Mouse (Mus musculus) kidney, adult 10 weeks (tissue): ENCODE data around the gene Olfr850. TPM values are rescaled to one million over a fixed set of nuclear protein-coding genes. Genes with fewer than 3 reads are reported as not detected.

Experiments
- polyA plus RNA-seq: library from polyadenylated mRNA; stranded (reverse); fragments of 350-450 nt; fragmentation: Illumina TruSeq; extraction: RNeasy Lipid Tissue Mini Kit (QIAGEN cat#74804); gene quantifications from one replicate; pipeline ENCODE4 v1.2.3, GENCODE M21; 2014; ENCODE audit warnings: low read depth, low replicate concordance

Olfr850 gene
- polyA plus RNA-seq, result not detected

DNA sequence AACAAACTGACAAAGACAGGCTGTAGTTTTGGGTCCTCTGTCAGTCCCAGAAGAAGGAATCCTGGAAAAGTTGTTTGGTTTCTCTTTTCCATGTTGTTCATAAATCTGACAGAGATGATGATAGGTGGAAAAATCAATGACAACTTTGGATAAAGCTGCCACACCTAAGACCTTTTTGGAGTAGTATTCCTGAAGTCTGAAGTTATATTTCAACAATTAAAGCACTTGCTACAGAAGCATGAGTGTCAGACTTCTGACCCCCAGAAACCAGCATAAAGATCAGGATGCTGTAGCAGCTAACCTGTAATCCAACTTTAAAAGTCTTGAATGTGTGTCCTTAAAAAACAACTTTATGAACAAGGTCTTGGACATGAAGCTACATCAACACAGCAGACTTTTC is at the start of gene Olfr850:
Gene Olfr850 (minus strand): TSS at position 101 of the 400 bp plus-strand sequence.

GRCm38 (mm10) chr9:19492995-19493394 is 14.9 kb upstream of the Olfr850 start, which contains the start of gene Olfr851:
Gene Olfr851 (plus strand): TSS chr9:19493295.

DNA sequence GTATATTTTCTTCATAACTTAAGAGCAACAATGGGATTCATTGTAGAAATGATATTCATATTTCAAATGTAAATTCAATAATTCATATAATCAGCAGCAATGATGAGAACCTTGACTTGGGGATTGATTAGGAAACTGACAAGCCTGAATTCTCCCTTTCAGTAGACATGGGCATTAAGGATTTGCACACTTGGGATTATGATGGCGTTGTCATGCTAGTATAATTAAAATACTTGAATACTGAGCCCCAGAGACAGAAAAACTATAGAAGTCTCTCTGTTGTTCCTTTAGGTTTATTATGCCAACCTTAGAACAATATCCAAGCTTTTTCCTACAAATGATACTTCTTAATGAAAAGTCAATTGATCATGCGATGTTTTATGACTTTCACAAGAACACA is 38.1 kb downstream of the Olfr850 start, which contains the start of gene Olfr849:
Gene Olfr849 (plus strand): TSS at position 301 of the 400 bp plus-strand sequence.

Other genes starting within 250 kb of the Olfr850 start
- not detected for gene Olfr843, start 226.3 kb downstream of the Olfr850 start, polyA plus RNA-seq
- gene Olfr844, start 161.9 kb downstream of the Olfr850 start, polyA plus RNA-seq, result not detected
- gene Olfr845, start 141.8 kb downstream of the Olfr850 start, polyA plus RNA-seq, result not detected
- not detected for gene Olfr846, start 114.2 kb downstream of the Olfr850 start, polyA plus RNA-seq
- not detected for gene Olfr847, start 99.6 kb downstream of the Olfr850 start, polyA plus RNA-seq
- not detected for gene Olfr849, start 38.0 kb downstream of the Olfr850 start, polyA plus RNA-seq
- gene Olfr851, start 15.0 kb upstream of the Olfr850 start, polyA plus RNA-seq, result not detected
- not detected for gene Olfr853, start 62.8 kb upstream of the Olfr850 start, polyA plus RNA-seq
- gene Olfr854, start 89.1 kb upstream of the Olfr850 start, polyA plus RNA-seq, result not detected
- not detected for gene Olfr855, start 104.4 kb upstream of the Olfr850 start, polyA plus RNA-seq
- 29.3 TPM for gene Zfp317, start 143.9 kb upstream of the Olfr850 start, polyA plus RNA-seq
- gene Olfr857, start 231.2 kb upstream of the Olfr850 start, polyA plus RNA-seq, result not detected